Mouse (Mus musculus): ENCODE measurements around the gene Csgalnact2.

DNA sequence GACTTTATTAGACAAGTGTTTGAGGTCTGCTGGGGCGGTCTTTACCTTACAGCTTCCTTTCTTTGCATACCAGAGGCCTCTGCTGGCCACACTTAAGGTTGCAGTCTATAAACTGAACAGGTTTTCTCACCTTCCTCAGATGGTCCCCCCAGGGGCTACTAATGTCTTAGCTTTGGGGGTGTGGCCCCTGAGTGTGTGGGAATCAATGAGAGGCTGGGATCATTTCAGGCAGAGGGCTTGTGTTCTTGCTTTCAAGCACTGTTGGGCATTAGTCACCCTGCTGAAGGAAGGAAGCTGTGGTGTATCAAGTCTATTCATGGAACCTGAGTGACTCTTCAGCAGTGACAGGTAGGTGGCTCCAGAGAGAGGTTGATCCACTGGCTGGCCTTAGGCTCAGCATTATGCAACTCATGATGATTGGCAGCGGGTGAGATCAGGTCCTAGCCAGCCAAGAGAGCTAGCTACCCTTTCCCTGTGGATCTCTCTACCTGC is 39.6 kb downstream of the Csgalnact2 start:
- 0 out of 2 replicates have a peak, but pooled peaks have one; percentile 2 for TF ChIP-seq CTCF (IDR thresholded peaks at IDR 0.05; ENCODE audit: low read depth, low read length)
- no peak for TF ChIP-seq POLR2A (IDR thresholded peaks at IDR 0.05; ENCODE audit: extremely low read depth, insufficient read depth, low read length)
